ENCODE assay signal across 30 mouse cellular contexts in the genomic region with DNA sequence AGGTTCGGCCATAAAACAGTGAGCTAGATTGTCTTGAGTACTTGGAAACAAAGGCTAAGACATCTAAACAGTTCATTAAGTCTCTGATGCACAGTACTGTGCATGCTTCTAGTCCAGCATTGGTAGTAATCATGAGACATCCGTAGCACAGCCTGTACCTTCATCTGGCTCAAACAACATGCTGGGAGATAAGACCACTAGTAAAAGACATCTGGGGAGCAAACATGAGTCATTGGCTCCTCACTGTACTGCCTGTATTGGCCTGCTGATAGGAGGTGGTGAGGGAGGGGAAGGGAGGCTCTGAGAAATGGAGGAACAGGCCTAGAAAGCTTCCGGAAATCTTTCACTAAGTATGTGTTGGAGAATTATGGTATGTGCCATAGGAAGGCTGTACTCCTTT.
DNase-seq lines count a peak whose midpoint lies in the region; ATAC-seq and TF ChIP-seq lines count a peak whose summit lies in the region.
"Had no signal": no experiment of that assay in that cellular context is flagged by ENCODE, and none has a peak within 500 bp of the region (broad histone marks: within the 10 kb centered on the region; RNA-seq: fewer than 3 reads in every experiment).

No protein-coding gene starts in this region.

- no peak for ATAC-seq in heart, embryonic 13.5 days (ENCODE audit: extremely low read depth, insufficient number of reproducible peaks, low FRiP score, low TSS enrichment)
- ATAC-seq in frontal cortex, adult (ENCODE audit: low TSS enrichment) = no peak
- ATAC-seq: forebrain, embryonic 16.5 days; inflammation-experienced regulatory T-cells, adult 6 months; midbrain, embryonic 15.5 days had no signal

- TF ChIP-seq POLR2A in embryonic fibroblast, embryonic 13.5 days (IDR thresholded peaks at IDR 0.05; ENCODE audit: low read depth, low read length) = no peak

- H3K9ac ChIP-seq in heart, embryonic 13.5 days = no peak overlapping the region
- H3K9ac ChIP-seq: embryonic facial prominence, embryonic 13.5 days; hindbrain, embryonic 15.5 days; liver, embryonic 15.5 days; lung, embryonic 15.5 days; midbrain, embryonic 15.5 days; neural tube, embryonic 15.5 days had no signal

- H3K27me3 ChIP-seq in heart, embryonic 13.5 days (replicated peaks) = no peaks in the 10 kb centered on the region
- H3K27me3 ChIP-seq: embryonic facial prominence, embryonic 13.5 days; hindbrain, embryonic 15.5 days; liver, embryonic 15.5 days; lung, embryonic 15.5 days; midbrain, embryonic 15.5 days; neural tube, embryonic 15.5 days had no signal

- no peak overlapping the region for H3K4me2 ChIP-seq in heart, embryonic 13.5 days
- H3K4me2 ChIP-seq: embryonic facial prominence, embryonic 13.5 days; hindbrain, embryonic 15.5 days; liver, embryonic 15.5 days; lung, embryonic 15.5 days; midbrain, embryonic 15.5 days; neural tube, embryonic 15.5 days had no signal

- H3K27ac ChIP-seq in heart, embryonic 13.5 days (replicated peaks) = 0 out of 2 replicates have a peak overlapping the region, but pooled peaks have one; percentile 17
- H3K27ac ChIP-seq in embryonic fibroblast, embryonic 13.5 days (ENCODE audit: insufficient read depth, low read length) = peak overlapping the region; percentile 87
- H3K27ac ChIP-seq: embryonic facial prominence, embryonic 13.5 days; heart, adult 2 months; hindbrain, embryonic 10.5 days; hindbrain, embryonic 15.5 days; liver, embryonic 15.5 days; lung, embryonic 15.5 days; midbrain, embryonic 10.5 days; midbrain, embryonic 15.5 days; neural tube, embryonic 15.5 days had no signal

- H3K4me3 ChIP-seq in heart, embryonic 13.5 days = no peak overlapping the region
- H3K4me3 ChIP-seq in embryonic fibroblast, embryonic 13.5 days (ENCODE audit: insufficient read depth, low read length) = no peak overlapping the region
- H3K4me3 ChIP-seq: embryonic facial prominence, embryonic 13.5 days; erythroblast, embryonic 14.5 days; heart, adult 2 months; hindbrain, embryonic 10.5 days; hindbrain, embryonic 15.5 days; liver, embryonic 15.5 days; lung, embryonic 15.5 days; midbrain, embryonic 10.5 days; midbrain, embryonic 15.5 days; neural tube, embryonic 15.5 days had no signal

- WGBS in heart, embryonic 13.5 days = 38% methylated on average over 3 of the region's 3 CpGs

- H3K9me3 ChIP-seq in heart, embryonic 13.5 days = no peaks in the 10 kb centered on the region
- H3K9me3 ChIP-seq: embryonic facial prominence, embryonic 13.5 days; hindbrain, embryonic 10.5 days; hindbrain, embryonic 15.5 days; liver, embryonic 15.5 days; lung, embryonic 15.5 days; midbrain, embryonic 10.5 days; midbrain, embryonic 15.5 days; neural tube, embryonic 15.5 days had no signal

- TF ChIP-seq CTCF in embryonic fibroblast, embryonic 13.5 days (IDR thresholded peaks at IDR 0.05; ENCODE audit: borderline replicate concordance, insufficient read depth, low read length) = no peak

- peaks cover 23% of the 10 kb centered on the region for H3K4me1 ChIP-seq in heart, embryonic 13.5 days
- H3K4me1 ChIP-seq in embryonic fibroblast, embryonic 13.5 days (ENCODE audit: control insufficient read depth, insufficient read depth, low read length) = peaks cover 21% of the 10 kb centered on the region
- H3K4me1 ChIP-seq: embryonic facial prominence, embryonic 13.5 days; hindbrain, embryonic 10.5 days; hindbrain, embryonic 15.5 days; liver, embryonic 15.5 days; lung, embryonic 15.5 days; midbrain, embryonic 10.5 days; midbrain, embryonic 15.5 days; neural tube, embryonic 15.5 days had no signal

- intact Hi-C loops in heart, postnatal 36 days (cut with DNase I) = no loop called here

- no peak for DNase-seq in heart, postnatal 36 days
- DNase-seq in urinary bladder, postnatal 14 days (ENCODE audit: low spot score) = peak; percentile 12
- DNase-seq in urinary bladder, postnatal 4 days (ENCODE audit: low spot score in 2 of 2) = no peak
- DNase-seq: adrenal gland, adult 2 months; cerebellum, adult 18-20 months; cerebellum, postnatal 10 days; gastrocnemius, postnatal 14 days; kidney, adult 11 months; kidney, postnatal 14 days; liver; right cerebral cortex, adult 18-20 months; spleen, adult 18-20 months; thymus, adult 2 months; thymus, postnatal 36 days had no signal

- no peaks in the 10 kb centered on the region for H3K36me3 ChIP-seq in heart, embryonic 13.5 days
- H3K36me3 ChIP-seq: embryonic facial prominence, embryonic 13.5 days; G1E; hindbrain, embryonic 10.5 days; hindbrain, embryonic 15.5 days; liver, embryonic 15.5 days; lung, embryonic 15.5 days; midbrain, embryonic 10.5 days; midbrain, embryonic 15.5 days; neural tube, embryonic 15.5 days had no signal
